Mouse (Mus musculus) neural tube, embryonic 12.5 days (tissue): ENCODE data around the gene Gpc6. TPM values are rescaled to one million over a fixed set of nuclear protein-coding genes. Genes with fewer than 3 reads are reported as not detected.
"Not testable (repeated sequence)": the region's sequence is repeated elsewhere in the genome, so short reads cannot be mapped to it uniquely, and the experiment has no call there.

Experiments used
- ATAC-seq: fragments of 200-750 bp; cut with Nextera tagmentation; 2 replicates; pipeline ENCODE4 v1.8.0; 2017; ENCODE audit warnings: low read depth, mild to moderate bottlenecking, moderate TSS enrichment, moderate library complexity; ENCODE audit not compliant: low FRiP score
- H3K27ac ChIP-seq: fragments of 300-500 bp; sonication (generic); 2 replicates; pipeline ENCODE4 v1.5.1; 2016
- H3K27me3 ChIP-seq: fragments of 300-500 bp; sonication (generic); replicated peaks from 2 replicates; pipeline ENCODE4 v1.6.1; 2016; ENCODE audit warnings: mild to moderate bottlenecking
- H3K36me3 ChIP-seq: fragments of 300-500 bp; sonication (generic); 2 replicates; pipeline ENCODE4 v1.6.1; 2016; ENCODE audit warnings: mild to moderate bottlenecking
- H3K4me1 ChIP-seq: fragments of 300-500 bp; sonication (generic); 2 replicates; pipeline ENCODE4 v1.6.1; 2016
- H3K4me2 ChIP-seq: fragments of 300-500 bp; sonication (generic); replicated peaks from 2 replicates; pipeline ENCODE4 v1.6.1; 2016; ENCODE audit warnings: mild to moderate bottlenecking
- H3K4me3 ChIP-seq: fragments of 300-500 bp; sonication (generic); 2 replicates; pipeline ENCODE4 v1.5.1; 2016
- H3K9ac ChIP-seq: fragments of 300-500 bp; sonication (generic); 2 replicates; pipeline ENCODE4 v1.6.1; 2016; ENCODE audit warnings: mild to moderate bottlenecking
- H3K9me3 ChIP-seq: fragments of 300-500 bp; sonication (generic); 2 replicates; pipeline ENCODE4 v1.6.1; 2016; ENCODE audit warnings: mild to moderate bottlenecking
- WGBS: fragments of 180-500 bp; shearing (Covaris S2); methylation state at CpG from one replicate; pipeline ENCODE4 v1.1.7; 2016; 5-methylcytosine and 5-hydroxymethylcytosine counted together
- polyA plus RNA-seq: library from polyadenylated mRNA; unstranded; fragments of >200 nt; fragmentation: Nextera tagmentation; extraction: Ambion mirVana; gene quantifications from 2 replicates; pipeline ENCODE4 v1.2.1, GENCODE M21; 2016

The Gpc6 gene
- polyA plus RNA-seq, 1 experiment from 2014 or later = 30.5 TPM

DNA sequence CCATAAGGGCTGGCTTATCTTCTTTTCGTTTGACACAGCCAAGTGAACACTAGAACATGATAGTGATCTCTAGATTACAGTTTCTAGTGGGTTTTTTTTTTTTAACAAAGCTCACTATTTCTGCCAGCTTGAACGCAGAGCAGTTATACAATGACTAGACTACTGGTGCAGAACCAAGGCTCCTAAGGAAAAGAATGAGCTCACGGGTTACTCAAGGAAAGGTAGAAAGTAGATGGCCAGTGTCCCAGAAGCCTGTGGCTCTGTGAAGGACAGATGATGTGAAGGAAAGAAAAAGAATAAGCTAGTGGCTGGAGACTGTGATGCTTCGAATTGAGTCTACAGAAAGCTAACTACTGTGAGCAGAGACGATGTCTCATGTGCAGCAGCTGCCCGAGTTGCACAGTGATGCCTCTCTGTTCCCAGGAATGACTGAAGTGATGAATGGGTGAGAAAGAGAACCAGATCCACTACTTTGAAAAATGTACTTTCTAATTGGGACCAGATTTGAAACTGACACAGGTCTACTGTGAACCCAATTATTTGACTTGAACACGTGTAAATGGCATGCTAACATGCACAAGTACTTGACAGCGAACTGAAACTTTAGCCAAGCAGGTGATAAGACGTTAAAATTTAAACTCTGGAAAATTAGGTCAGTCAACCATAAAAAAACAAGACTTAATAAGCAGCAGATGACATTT is 482.9 kb downstream of the Gpc6 start:
- ATAC-seq = no peak

DNA sequence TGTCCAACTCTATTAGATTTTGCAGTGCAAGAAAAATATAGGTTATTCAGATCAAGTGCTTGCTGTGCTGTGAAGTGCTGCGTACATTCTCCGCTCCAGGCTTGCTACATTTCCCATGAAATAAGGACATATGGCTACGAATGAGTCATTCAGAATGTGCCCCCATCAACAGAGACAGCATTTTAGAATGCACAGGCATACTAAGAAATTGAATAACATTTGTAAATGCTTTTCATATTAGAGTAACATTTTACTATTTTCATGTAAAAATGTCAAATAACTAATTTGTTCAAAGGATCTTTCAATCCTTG is 483.4 kb downstream of the Gpc6 start:
- Histone ChIP-seq H3K27me3 (no peaks in the 10 kb centered on the region), H3K36me3 (no peaks in the 10 kb centered on the region), H3K4me1 (no peaks in the 10 kb centered on the region), H3K4me3 (no peak overlapping the region), H3K4me2 (no peak overlapping the region), H3K27ac (no peak overlapping the region), H3K9me3 (no peaks in the 10 kb centered on the region), H3K9ac (no peak overlapping the region)
- ATAC-seq = no peak
- 86% methylated on average over 3 of the region's 3 CpGs for WGBS

More for the DNA sequence above, 482.9 kb downstream of the Gpc6 start:
- Histone ChIP-seq H3K9me3 (no peaks in the 10 kb centered on the region), H3K9ac (no peak overlapping the region), H3K27ac (no peak overlapping the region), H3K36me3 (no peaks in the 10 kb centered on the region), H3K4me3 (no peak overlapping the region), H3K4me2 (no peak overlapping the region), H3K27me3 (no peaks in the 10 kb centered on the region), H3K4me1 (no peaks in the 10 kb centered on the region)
- 83% methylated on average over 9 of the region's 9 CpGs for WGBS

DNA sequence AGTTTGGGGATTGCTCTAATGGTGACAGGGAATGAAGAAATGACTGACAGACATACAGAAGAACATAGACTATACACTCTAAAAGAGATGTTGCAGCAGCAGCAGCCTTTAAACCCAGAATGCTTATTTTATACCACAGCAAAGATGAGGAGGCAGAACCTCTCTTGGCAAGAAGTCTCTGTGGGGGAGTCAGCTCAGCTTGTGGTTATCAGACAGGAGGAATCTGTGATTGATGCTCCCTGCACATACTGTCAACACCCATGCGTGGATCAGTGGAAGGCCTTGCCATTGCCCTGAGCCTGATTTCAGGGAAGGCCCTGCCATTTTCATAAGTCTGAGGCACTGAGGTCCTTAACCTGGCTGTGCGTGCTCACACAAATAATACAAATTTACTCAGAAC is 484.7 kb downstream of the Gpc6 start:
- Histone ChIP-seq H3K9ac (no peak overlapping the region), H3K4me2 (no peak overlapping the region), H3K4me1 (no peaks in the 10 kb centered on the region), H3K9me3 (no peaks in the 10 kb centered on the region), H3K27me3 (no peaks in the 10 kb centered on the region), H3K36me3 (no peaks in the 10 kb centered on the region), H3K4me3 (no peak overlapping the region), H3K27ac (no peak overlapping the region)
- ATAC-seq = no peak
- 82% methylated on average over 2 of the region's 2 CpGs for WGBS

DNA sequence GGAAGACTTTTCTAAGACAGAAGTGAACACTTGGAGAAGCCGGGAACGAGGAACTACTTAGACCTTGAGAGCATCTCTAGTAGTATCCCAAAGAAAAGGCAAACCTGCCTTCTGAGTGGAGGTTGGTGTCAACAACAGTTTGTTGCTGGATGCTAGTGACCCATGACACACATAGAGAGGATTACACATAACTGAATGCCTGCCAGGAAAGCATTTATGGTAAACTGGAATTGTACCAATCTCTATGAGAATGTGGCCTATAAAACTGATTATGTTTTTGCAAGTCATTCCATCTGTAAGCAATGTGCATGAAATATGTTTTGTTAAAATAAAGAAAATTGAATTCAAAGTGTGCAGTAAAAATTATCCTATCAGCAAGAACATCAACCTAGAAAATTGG is 485.4 kb downstream of the Gpc6 start:
- Histone ChIP-seq H3K4me3 (no peak overlapping the region), H3K9ac (no peak overlapping the region), H3K27me3 (no peaks in the 10 kb centered on the region), H3K36me3 (no peaks in the 10 kb centered on the region), H3K27ac (no peak overlapping the region), H3K9me3 (no peaks in the 10 kb centered on the region), H3K4me1 (no peaks in the 10 kb centered on the region), H3K4me2 (no peak overlapping the region)
- 93% methylated on average over 2 of the region's 2 CpGs for WGBS
- no peak for ATAC-seq

DNA sequence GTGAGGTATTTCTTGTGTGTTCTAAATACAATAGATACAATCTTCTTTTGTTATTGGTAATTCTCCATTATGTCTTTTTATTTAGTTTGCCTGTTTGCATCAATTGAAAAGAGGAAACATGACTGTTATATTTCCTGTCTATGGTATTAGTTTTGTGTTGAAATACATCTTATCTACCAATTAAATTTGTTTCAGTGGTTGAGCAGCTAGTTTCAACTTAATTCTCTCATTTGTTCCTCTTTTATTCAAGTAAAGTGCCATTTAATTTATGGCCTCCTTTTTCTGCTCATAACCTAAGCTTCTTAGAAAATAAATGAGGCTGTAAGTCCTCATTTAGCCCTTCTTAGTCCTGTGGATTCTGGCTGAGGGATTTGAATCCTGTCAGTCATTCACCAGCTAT is 489.9 kb downstream of the Gpc6 start:
- Histone ChIP-seq H3K4me2 (no peak overlapping the region), H3K27ac (no peak overlapping the region), H3K4me3 (no peak overlapping the region), H3K9me3 (no peaks in the 10 kb centered on the region), H3K27me3 (no peaks in the 10 kb centered on the region), H3K36me3 (no peaks in the 10 kb centered on the region), H3K9ac (no peak overlapping the region), H3K4me1 (peaks cover 9% of the 10 kb centered on the region)
- no peak for ATAC-seq

DNA sequence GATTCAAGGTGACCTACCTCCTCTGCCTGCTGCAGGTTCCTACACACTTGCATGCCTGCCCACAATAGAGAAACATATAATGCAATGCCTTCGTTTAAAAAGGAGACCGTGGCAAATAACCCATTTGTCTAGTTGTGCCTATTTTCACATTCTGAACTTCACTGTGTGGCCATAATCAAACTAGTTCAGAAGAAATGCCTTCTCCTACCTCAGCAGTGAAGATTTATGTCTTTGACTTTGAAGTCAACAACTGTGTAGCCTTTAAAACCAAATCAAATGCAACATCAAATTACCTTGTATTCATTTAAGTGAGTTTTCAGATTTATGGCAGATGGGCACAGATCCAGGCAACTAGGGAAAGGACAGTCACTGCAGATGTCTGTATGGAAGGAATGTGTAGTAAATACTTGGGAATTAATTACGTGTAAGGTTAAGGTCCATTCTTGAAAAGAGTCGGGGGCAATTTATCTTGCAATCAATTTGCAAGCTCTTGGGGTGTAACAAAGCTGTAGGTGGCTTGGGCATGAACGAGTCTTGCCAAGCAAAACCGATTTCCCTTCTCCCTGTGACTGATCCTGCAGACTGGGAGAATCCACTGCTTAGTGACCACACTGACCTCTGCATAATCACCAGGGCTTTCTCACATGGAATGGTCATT is 494.6 kb downstream of the Gpc6 start:
- Histone ChIP-seq H3K9me3 (0 out of 2 replicates have a peak, but pooled peaks cover 5% of the 10 kb centered on the region), H3K9ac (no peak overlapping the region), H3K27me3 (no peaks in the 10 kb centered on the region), H3K4me2 (no peak overlapping the region), H3K36me3 (no peaks in the 10 kb centered on the region), H3K4me3 (no peak overlapping the region), H3K27ac (no peak overlapping the region), H3K4me1 (peaks cover 9% of the 10 kb centered on the region)
- ATAC-seq = peak; percentile 70
- 19% methylated on average over 6 of the region's 6 CpGs for WGBS

DNA sequence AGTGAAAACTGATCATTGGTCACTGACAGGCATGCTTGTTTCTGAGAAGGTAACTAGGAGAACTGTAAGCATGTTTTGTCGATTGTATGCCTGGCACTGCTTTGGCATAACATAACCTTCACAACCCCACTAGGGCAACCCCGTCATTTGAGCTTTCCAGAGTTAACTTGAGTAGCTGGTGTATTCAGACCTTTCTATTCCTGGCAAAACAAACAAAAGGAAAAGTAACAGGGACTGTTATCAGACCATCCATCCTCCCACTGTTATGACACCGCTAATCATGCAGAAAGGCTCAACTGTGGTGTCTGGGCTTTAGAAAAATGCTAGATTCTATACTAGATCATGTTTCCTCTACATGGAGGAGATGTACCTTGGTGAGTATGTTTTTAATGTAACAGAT is 496.1 kb downstream of the Gpc6 start:
- 0 out of 2 replicates have a peak, but pooled peaks cover 5% of the 10 kb centered on the region for H3K9me3 ChIP-seq
- H3K4me1 ChIP-seq = peaks cover 9% of the 10 kb centered on the region
- H3K27ac ChIP-seq = no peak overlapping the region
- no peak for ATAC-seq
- no peaks in the 10 kb centered on the region for H3K36me3 ChIP-seq
- H3K4me3 ChIP-seq = no peak overlapping the region
- H3K9ac ChIP-seq = no peak overlapping the region
- no peak overlapping the region for H3K4me2 ChIP-seq
- 74% methylated on average over 3 of the region's 3 CpGs for WGBS
- no peaks in the 10 kb centered on the region for H3K27me3 ChIP-seq

DNA sequence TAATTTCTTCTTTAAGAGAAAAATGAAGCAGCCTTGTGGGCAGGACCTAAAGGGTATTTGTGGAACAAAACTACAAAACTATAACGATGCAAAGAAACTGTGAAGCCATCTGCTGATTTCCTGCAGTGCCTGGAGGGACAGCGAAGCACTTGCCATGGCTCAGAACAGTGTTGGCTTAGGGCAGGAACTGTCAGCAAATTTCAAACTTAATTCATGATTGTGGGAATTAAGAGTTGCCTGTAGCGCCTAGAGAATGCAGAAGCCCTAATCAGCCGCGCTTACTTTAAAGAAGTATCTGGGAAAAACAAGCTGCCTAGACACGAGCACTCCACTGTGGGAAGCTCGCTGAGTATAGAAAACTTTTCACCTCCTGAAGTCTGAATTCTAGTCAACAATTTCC is 501.0 kb downstream of the Gpc6 start:
- H3K4me2 ChIP-seq = no peak overlapping the region
- no peak for ATAC-seq
- H3K9ac ChIP-seq = no peak overlapping the region
- 32% methylated on average over 7 of the region's 7 CpGs for WGBS
- H3K9me3 ChIP-seq = 0 out of 2 replicates have a peak, but pooled peaks cover 5% of the 10 kb centered on the region
- H3K27me3 ChIP-seq = no peaks in the 10 kb centered on the region
- H3K27ac ChIP-seq = no peak overlapping the region
- no peaks in the 10 kb centered on the region for H3K36me3 ChIP-seq
- no peak overlapping the region for H3K4me3 ChIP-seq
- H3K4me1 ChIP-seq = no peaks in the 10 kb centered on the region

DNA sequence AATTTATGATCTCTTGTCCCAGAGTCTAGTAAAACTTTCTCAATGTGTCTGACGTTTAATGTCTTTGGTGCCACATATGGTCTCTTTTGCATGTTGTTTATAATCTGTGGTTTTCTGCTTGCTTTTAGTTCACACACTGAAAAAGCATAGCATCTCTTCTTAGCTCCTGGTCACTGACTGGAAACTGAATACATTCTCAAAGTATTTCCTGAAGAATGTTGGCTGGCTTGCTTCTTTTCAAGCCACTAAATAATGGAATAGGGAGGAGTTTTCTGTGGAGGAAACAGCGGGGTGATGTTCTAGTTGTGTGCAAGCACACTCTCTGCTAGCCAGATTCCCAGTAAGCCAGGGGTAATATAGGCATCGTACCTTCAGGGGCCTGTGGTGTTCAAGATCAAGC is 502.7 kb downstream of the Gpc6 start:
- Histone ChIP-seq H3K4me2 (no peak overlapping the region), H3K27ac (no peak overlapping the region), H3K36me3 (no peaks in the 10 kb centered on the region), H3K9ac (no peak overlapping the region), H3K4me3 (no peak overlapping the region), H3K9me3 (0 out of 2 replicates have a peak, but pooled peaks cover under 1% of the 10 kb centered on the region), H3K4me1 (no peaks in the 10 kb centered on the region), H3K27me3 (no peaks in the 10 kb centered on the region)
- WGBS = 60% methylated on average over 3 of the region's 3 CpGs
- no peak for ATAC-seq

DNA sequence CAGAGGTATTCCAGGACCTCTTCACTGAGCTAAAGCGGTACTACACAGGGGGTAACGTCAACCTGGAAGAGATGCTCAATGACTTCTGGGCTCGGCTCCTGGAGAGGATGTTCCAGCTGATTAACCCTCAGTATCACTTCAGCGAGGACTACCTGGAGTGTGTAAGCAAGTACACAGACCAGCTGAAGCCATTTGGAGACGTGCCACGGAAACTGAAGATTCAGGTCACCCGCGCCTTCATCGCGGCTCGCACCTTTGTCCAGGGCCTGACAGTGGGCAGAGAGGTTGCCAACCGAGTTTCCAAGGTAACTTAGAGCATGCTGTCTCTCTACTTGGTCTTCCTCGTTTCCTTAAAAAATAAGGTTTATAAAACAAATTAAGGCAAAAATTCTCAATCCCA is 510.6 kb downstream of the Gpc6 start:
- no peaks in the 10 kb centered on the region for H3K27me3 ChIP-seq
- H3K4me2 ChIP-seq = no peak overlapping the region
- H3K27ac ChIP-seq = no peak overlapping the region
- H3K9ac ChIP-seq = no peak overlapping the region
- no peaks in the 10 kb centered on the region for H3K4me1 ChIP-seq
- no peaks in the 10 kb centered on the region for H3K9me3 ChIP-seq
- no peaks in the 10 kb centered on the region for H3K36me3 ChIP-seq
- ATAC-seq = no peak
- WGBS = 92% methylated on average over 13 of the region's 13 CpGs
- H3K4me3 ChIP-seq = no peak overlapping the region

DNA sequence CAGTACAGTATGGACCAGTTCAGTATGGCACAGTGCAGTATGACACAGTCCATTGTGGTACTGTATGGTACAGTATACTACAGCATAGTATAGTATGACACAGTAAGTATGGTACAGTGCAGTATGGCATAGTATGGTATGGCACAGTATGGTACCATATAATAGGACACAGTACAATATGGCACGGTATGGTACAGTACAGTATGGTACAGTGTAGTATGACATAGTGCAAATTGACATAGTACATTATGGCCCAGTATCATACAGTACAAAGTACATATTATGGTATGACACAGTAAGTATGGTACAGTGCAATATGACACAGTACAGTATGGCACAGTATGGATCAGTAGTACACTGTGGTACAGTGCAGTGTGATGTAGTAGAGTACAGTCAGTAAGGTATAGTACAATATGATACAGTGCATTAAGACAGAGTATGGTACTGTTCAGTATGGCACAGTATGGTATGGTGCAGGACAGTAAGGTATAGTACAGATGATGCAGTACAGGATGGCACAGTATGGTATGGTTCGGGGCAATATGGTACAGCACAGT is 521.6 kb downstream of the Gpc6 start:
- not testable (repeated sequence) for H3K9ac ChIP-seq, H3K4me1 ChIP-seq, H3K27ac ChIP-seq, H3K4me3 ChIP-seq, H3K27me3 ChIP-seq, H3K4me2 ChIP-seq, H3K9me3 ChIP-seq, H3K36me3 ChIP-seq
- ATAC-seq = peak; percentile 56; the same call in 1 of the 2 replicates
- 95% methylated on average over 2 of the region's 2 CpGs for WGBS

DNA sequence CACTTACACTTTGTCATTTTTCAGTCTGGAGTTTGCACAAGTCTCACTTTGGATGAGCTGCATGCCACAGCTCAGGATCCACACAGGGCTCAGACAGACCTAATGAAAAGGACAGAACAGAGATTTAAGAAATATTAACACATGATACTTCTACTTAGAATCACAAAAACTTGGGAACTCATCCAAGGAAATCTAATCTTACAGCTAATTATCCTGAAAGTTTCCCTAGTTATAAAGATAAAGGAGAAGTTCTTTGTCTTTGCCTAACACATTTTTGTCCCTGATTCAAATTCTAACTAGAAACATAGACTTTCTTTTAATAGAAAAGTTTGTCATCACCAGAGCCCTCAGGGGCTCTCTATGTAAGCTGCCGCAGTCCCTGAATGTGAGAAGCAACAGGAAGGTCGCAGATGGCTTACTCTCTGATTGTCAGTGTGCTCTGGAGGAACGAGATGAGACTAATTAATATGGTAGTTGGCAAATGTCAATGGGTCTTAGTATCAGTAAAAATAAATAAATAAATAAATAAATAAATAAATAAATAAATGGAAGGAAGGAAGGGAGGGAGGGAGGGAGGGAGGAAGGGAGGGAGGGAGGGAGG is 526.4 kb downstream of the Gpc6 start:
- no peaks in the 10 kb centered on the region for H3K9me3 ChIP-seq
- H3K4me1 ChIP-seq = no peaks in the 10 kb centered on the region
- no peak for ATAC-seq
- H3K27ac ChIP-seq = no peak overlapping the region
- H3K9ac ChIP-seq = no peak overlapping the region
- no peaks in the 10 kb centered on the region for H3K27me3 ChIP-seq
- 62% methylated on average over 3 of the region's 3 CpGs for WGBS
- H3K4me3 ChIP-seq = no peak overlapping the region
- no peak overlapping the region for H3K4me2 ChIP-seq
- no peaks in the 10 kb centered on the region for H3K36me3 ChIP-seq
